Mouse (Mus musculus): ENCODE data around the gene Fbn1.

Gene Fbn1

GRCm38 (mm10) chr2:125484164-125484563, 23.6 kb downstream of the Fbn1 start:
- DNase-seq (ENCODE audit: low read depth, low spot score) = no peak
- H3K27me3 ChIP-seq (ENCODE audit: control insufficient read depth, insufficient read depth, low read length, poor library complexity, severe bottlenecking) = no peaks in the 10 kb centered on the region
- no peaks in the 10 kb centered on the region for H3K36me3 ChIP-seq (ENCODE audit: control insufficient read depth, insufficient read depth, low read length, poor library complexity, severe bottlenecking)

GRCm38 (mm10) chr2:125481531-125482317, 26.1 kb downstream of the Fbn1 start:
- no peaks in the 10 kb centered on the region for H3K36me3 ChIP-seq (ENCODE audit: control insufficient read depth, insufficient read depth, low read length, poor library complexity, severe bottlenecking)
- H3K27me3 ChIP-seq (ENCODE audit: control insufficient read depth, insufficient read depth, low read length, poor library complexity, severe bottlenecking) = no peaks in the 10 kb centered on the region
- DNase-seq (ENCODE audit: low read depth, low spot score) = no peak

- no peak for DNase-seq (ENCODE audit: low read depth, low spot score)
- no peaks in the 10 kb centered on the region for H3K27me3 ChIP-seq (ENCODE audit: control insufficient read depth, insufficient read depth, low read length, poor library complexity, severe bottlenecking)
- H3K36me3 ChIP-seq (ENCODE audit: control insufficient read depth, insufficient read depth, low read length, poor library complexity, severe bottlenecking) = no peaks in the 10 kb centered on the region
Observed at GRCm38 (mm10) chr2:125481116-125481515, 26.7 kb downstream of the Fbn1 start.

GRCm38 (mm10) chr2:125480057-125480456, 27.7 kb downstream of the Fbn1 start:
- no peaks in the 10 kb centered on the region for H3K36me3 ChIP-seq (ENCODE audit: control insufficient read depth, insufficient read depth, low read length, poor library complexity, severe bottlenecking)
- DNase-seq (ENCODE audit: low read depth, low spot score) = no peak
- H3K27me3 ChIP-seq (ENCODE audit: control insufficient read depth, insufficient read depth, low read length, poor library complexity, severe bottlenecking) = no peaks in the 10 kb centered on the region

GRCm38 (mm10) chr2:125478705-125479104, 29.1 kb downstream of the Fbn1 start:
- H3K27me3 ChIP-seq (ENCODE audit: control insufficient read depth, insufficient read depth, low read length, poor library complexity, severe bottlenecking) = no peaks in the 10 kb centered on the region
- DNase-seq (ENCODE audit: low read depth, low spot score) = no peak
- H3K36me3 ChIP-seq (ENCODE audit: control insufficient read depth, insufficient read depth, low read length, poor library complexity, severe bottlenecking) = no peaks in the 10 kb centered on the region

- DNase-seq (ENCODE audit: low read depth, low spot score) = no peak
- H3K27me3 ChIP-seq (ENCODE audit: control insufficient read depth, insufficient read depth, low read length, poor library complexity, severe bottlenecking) = no peaks in the 10 kb centered on the region
- H3K36me3 ChIP-seq (ENCODE audit: control insufficient read depth, insufficient read depth, low read length, poor library complexity, severe bottlenecking) = no peaks in the 10 kb centered on the region
Observed at GRCm38 (mm10) chr2:125477367-125477766, 30.4 kb downstream of the Fbn1 start.

- no peaks in the 10 kb centered on the region for H3K27me3 ChIP-seq (ENCODE audit: control insufficient read depth, insufficient read depth, low read length, poor library complexity, severe bottlenecking)
- no peak for DNase-seq (ENCODE audit: low read depth, low spot score)
- no peaks in the 10 kb centered on the region for H3K36me3 ChIP-seq (ENCODE audit: control insufficient read depth, insufficient read depth, low read length, poor library complexity, severe bottlenecking)
Observed at GRCm38 (mm10) chr2:125476231-125476630, 31.6 kb downstream of the Fbn1 start.

- Histone ChIP-seq H3K36me3 (ENCODE audit: control insufficient read depth, insufficient read depth, low read length, poor library complexity, severe bottlenecking) (no peaks in the 10 kb centered on the region), H3K27me3 (ENCODE audit: control insufficient read depth, insufficient read depth, low read length, poor library complexity, severe bottlenecking) (no peaks in the 10 kb centered on the region)
- DNase-seq (ENCODE audit: low read depth, low spot score) = no peak
Observed at GRCm38 (mm10) chr2:125474690-125475089, 33.1 kb downstream of the Fbn1 start.

- DNase-seq (ENCODE audit: low read depth, low spot score) = no peak
- Histone ChIP-seq H3K36me3 (ENCODE audit: control insufficient read depth, insufficient read depth, low read length, poor library complexity, severe bottlenecking) (no peaks in the 10 kb centered on the region), H3K27me3 (ENCODE audit: control insufficient read depth, insufficient read depth, low read length, poor library complexity, severe bottlenecking) (no peaks in the 10 kb centered on the region)
Observed at GRCm38 (mm10) chr2:125473228-125473627, 34.6 kb downstream of the Fbn1 start.

GRCm38 (mm10) chr2:125471721-125472120, 36.1 kb downstream of the Fbn1 start:
- DNase-seq (ENCODE audit: low read depth, low spot score) = no peak
- H3K27me3 ChIP-seq (ENCODE audit: control insufficient read depth, insufficient read depth, low read length, poor library complexity, severe bottlenecking) = no peaks in the 10 kb centered on the region

GRCm38 (mm10) chr2:125470553-125471295, 37.1 kb downstream of the Fbn1 start:
- no peak for DNase-seq (ENCODE audit: low read depth, low spot score)

More at GRCm38 (mm10) chr2:125471721-125472120, 36.1 kb downstream of the Fbn1 start:
- H3K36me3 ChIP-seq (ENCODE audit: control insufficient read depth, insufficient read depth, low read length, poor library complexity, severe bottlenecking) = no peaks in the 10 kb centered on the region

GRCm38 (mm10) chr2:125464036-125464435, 43.8 kb downstream of the Fbn1 start:
- H3K27me3 ChIP-seq (ENCODE audit: control insufficient read depth, insufficient read depth, low read length, poor library complexity, severe bottlenecking) = no peaks in the 10 kb centered on the region
- H3K36me3 ChIP-seq (ENCODE audit: control insufficient read depth, insufficient read depth, low read length, poor library complexity, severe bottlenecking) = no peaks in the 10 kb centered on the region
- DNase-seq (ENCODE audit: low read depth, low spot score) = no peak

More at GRCm38 (mm10) chr2:125470553-125471295, 37.1 kb downstream of the Fbn1 start:
- Histone ChIP-seq H3K36me3 (ENCODE audit: control insufficient read depth, insufficient read depth, low read length, poor library complexity, severe bottlenecking) (no peaks in the 10 kb centered on the region), H3K27me3 (ENCODE audit: control insufficient read depth, insufficient read depth, low read length, poor library complexity, severe bottlenecking) (no peaks in the 10 kb centered on the region)

GRCm38 (mm10) chr2:125459087-125459486, 48.7 kb downstream of the Fbn1 start:
- Histone ChIP-seq H3K27me3 (ENCODE audit: control insufficient read depth, insufficient read depth, low read length, poor library complexity, severe bottlenecking) (no peaks in the 10 kb centered on the region), H3K36me3 (ENCODE audit: control insufficient read depth, insufficient read depth, low read length, poor library complexity, severe bottlenecking) (no peaks in the 10 kb centered on the region)
- DNase-seq (ENCODE audit: low read depth, low spot score) = no peak

- Histone ChIP-seq H3K36me3 (ENCODE audit: control insufficient read depth, insufficient read depth, low read length, poor library complexity, severe bottlenecking) (no peaks in the 10 kb centered on the region), H3K27me3 (ENCODE audit: control insufficient read depth, insufficient read depth, low read length, poor library complexity, severe bottlenecking) (no peaks in the 10 kb centered on the region; the same call in 1 of the 2 replicates)
- DNase-seq (ENCODE audit: low read depth, low spot score) = peak; percentile 3
Observed at GRCm38 (mm10) chr2:125456059-125456789, 51.6 kb downstream of the Fbn1 start.

GRCm38 (mm10) chr2:125454781-125455180, 53.0 kb downstream of the Fbn1 start:
- no peaks in the 10 kb centered on the region; the same call in 1 of the 2 replicates for H3K27me3 ChIP-seq (ENCODE audit: control insufficient read depth, insufficient read depth, low read length, poor library complexity, severe bottlenecking)
- H3K36me3 ChIP-seq (ENCODE audit: control insufficient read depth, insufficient read depth, low read length, poor library complexity, severe bottlenecking) = no peaks in the 10 kb centered on the region
- no peak for DNase-seq (ENCODE audit: low read depth, low spot score)
